Mouse (Mus musculus) CH12.LX (cell line): ENCODE measurements at regions not wholly inside any gene's neighbourhood (a gene's known extent, or its start where the extent isn't known, plus 50 kb on each side); places are given as distances from the start of the nearest gene placed in this dataset.

Experiments
- DNase-seq: peaks from one replicate; pipeline ENCODE4 v3.0.0-alpha.2; 2013; ENCODE audit errors: extremely low read depth
- H3K27ac ChIP-seq: 2 replicates; pipeline ENCODE4 v1.5.1; 2012; ENCODE audit warnings: low read depth, mild to moderate bottlenecking, control low read depth, moderate library complexity; ENCODE audit not compliant: insufficient read depth
- H3K27me3 ChIP-seq: replicated peaks from 2 replicates; pipeline ENCODE3; 2012; ENCODE audit warnings: inconsistent platforms
- H3K36me3 ChIP-seq, 2 experiments: replicated peaks in 1 of 2; 2 replicates each; pipeline versions ENCODE3 to v1.6.1; 2012; ENCODE audit warnings: inconsistent platforms in 1 of 2, low read length in 1 of 2, mild to moderate bottlenecking in 1 of 2, mixed read lengths in 1 of 2, moderate library complexity in 1 of 2; ENCODE audit not compliant: control insufficient read depth in 1 of 2, insufficient read depth in 1 of 2
- H3K4me1 ChIP-seq, 2 experiments: 2 replicates each; pipeline ENCODE4 v1.6.1; 2012; ENCODE audit warnings: inconsistent platforms in 1 of 2, moderate library complexity in 1 of 2; ENCODE audit not compliant: insufficient read depth in 2 of 2, control insufficient read depth in 1 of 2
- H3K4me2 ChIP-seq: 2 replicates; pipeline ENCODE4 v1.6.1; 2012; ENCODE audit warnings: low read depth, mild to moderate bottlenecking, control low read depth; ENCODE audit not compliant: poor library complexity, insufficient read depth, severe bottlenecking
- H3K4me3 ChIP-seq, 3 experiments: fragments of 150-350 bp in 1 of 3; sonication (generic) in 1 of 3; replicated peaks in 1 of 3; 2 replicates each; pipeline versions ENCODE3 to v1.5.1; 2011 to 2012; ENCODE audit warnings: low read depth in 2 of 3, low read length in 2 of 3, mild to moderate bottlenecking in 2 of 3, moderate library complexity in 2 of 3, control low read depth in 1 of 3, improper control_type of control experiment in 1 of 3, inconsistent platforms in 1 of 3, mixed read lengths in 1 of 3; ENCODE audit not compliant: poor library complexity in 1 of 3
- H3K79me2 ChIP-seq: replicated peaks from 2 replicates; pipeline ENCODE4 v1.6.1; 2012; ENCODE audit warnings: mild to moderate bottlenecking, moderate library complexity; ENCODE audit not compliant: control insufficient read depth, poor library complexity, insufficient read depth, severe bottlenecking; ENCODE audit errors: extremely low read depth
- H3K9ac ChIP-seq: 2 replicates; pipeline ENCODE4 v1.6.1; 2012; ENCODE audit warnings: low read depth, mild to moderate bottlenecking, control low read depth, moderate library complexity; ENCODE audit not compliant: insufficient read depth
- H3K9me3 ChIP-seq: replicated peaks from 2 replicates; pipeline ENCODE3; 2012; ENCODE audit warnings: low read length, inconsistent platforms, mixed read lengths
- BHLHE40 ChIP-seq: IDR thresholded peaks from 2 replicates; pipeline ENCODE4 v1.6.1; 2011; ENCODE audit warnings: mild to moderate bottlenecking, low read depth, low read length, improper control_type of control experiment
- CHD1 ChIP-seq: IDR thresholded peaks from 2 replicates; pipeline ENCODE4 v1.6.1; 2012; ENCODE audit warnings: low read depth, low read length, improper control_type of control experiment, inconsistent platforms
- CHD2 ChIP-seq: IDR thresholded peaks from 2 replicates; pipeline ENCODE4 v1.6.1; 2011; ENCODE audit warnings: low read length, improper control_type of control experiment
- CTCF ChIP-seq, 2 experiments: IDR thresholded peaks in 1 of 2; conservative IDR thresholded peaks in 1 of 2; 2 replicates each; pipeline ENCODE4 v1.5.1; 2011 to 2012; ENCODE audit warnings: low read depth in 2 of 2, low read length in 2 of 2, improper control_type of control experiment in 1 of 2, inconsistent platforms in 1 of 2, mild to moderate bottlenecking in 1 of 2, moderate library complexity in 1 of 2
- E2F4 ChIP-seq: IDR thresholded peaks from 2 replicates; pipeline ENCODE4 v1.6.1; 2011; ENCODE audit warnings: low read depth, low read length, improper control_type of control experiment; ENCODE audit not compliant: insufficient replicate concordance
- EP300 ChIP-seq: IDR thresholded peaks from 2 replicates; pipeline ENCODE4 v1.6.1; 2011; ENCODE audit warnings: low read length, improper control_type of control experiment
- GABPA ChIP-seq: IDR thresholded peaks from 2 replicates; pipeline ENCODE4 v1.6.1; 2012; ENCODE audit warnings: low read depth, low read length, improper control_type of control experiment, inconsistent platforms; ENCODE audit not compliant: insufficient replicate concordance
- IRF4 ChIP-seq: IDR thresholded peaks from 2 replicates; pipeline ENCODE4 v1.6.1; 2014; ENCODE audit warnings: low read depth, mild to moderate bottlenecking, inconsistent platforms, low read length, improper control_type of control experiment
- MAFK ChIP-seq: IDR thresholded peaks from 2 replicates; pipeline ENCODE4 v1.6.1; 2011; ENCODE audit warnings: low read length, improper control_type of control experiment; ENCODE audit not compliant: insufficient replicate concordance
- MAZ ChIP-seq: IDR thresholded peaks from 2 replicates; pipeline ENCODE4 v1.6.1; 2012; ENCODE audit warnings: low read depth, mild to moderate bottlenecking, inconsistent platforms, low read length, improper control_type of control experiment, moderate library complexity
- POLR2AphosphoS2 ChIP-seq: IDR thresholded peaks from 2 replicates; pipeline ENCODE4 v1.6.1; 2011; ENCODE audit warnings: low read depth, low read length, improper control_type of control experiment
- SMC3 ChIP-seq: IDR thresholded peaks from 2 replicates; pipeline ENCODE4 v1.6.1; 2011; ENCODE audit warnings: low read depth, low read length, improper control_type of control experiment
- UBTF ChIP-seq: IDR thresholded peaks from 2 replicates; pipeline ENCODE4 v1.6.1; 2012; ENCODE audit warnings: low read depth, mild to moderate bottlenecking, inconsistent platforms, low read length, improper control_type of control experiment, moderate library complexity
- USF2 ChIP-seq: conservative IDR thresholded peaks from 2 replicates; pipeline ENCODE4 v1.6.1; 2011; ENCODE audit warnings: low read depth, low read length, improper control_type of control experiment
- ZKSCAN1 ChIP-seq: IDR thresholded peaks from 2 replicates; pipeline ENCODE4 v1.6.1; 2012; ENCODE audit warnings: low read depth, inconsistent platforms, low read length, improper control_type of control experiment, borderline replicate concordance
- ZMIZ1 ChIP-seq: IDR thresholded peaks from 2 replicates; pipeline ENCODE4 v1.6.1; 2012; ENCODE audit warnings: low read depth, mild to moderate bottlenecking, inconsistent platforms, low read length, improper control_type of control experiment
- dilution Hi-C: fragments of 300-500 bp; cut with MboI; formaldehyde crosslinking; loops from 2 replicates; pipeline ENCODE4 v1.14.3; 2020; ENCODE audit warnings: low sequenced_read_pairs; ENCODE audit not compliant: extremely low pct_unique_long_range_greater_than_20kb, extremely low pct_ligation_motif_present
- in situ Hi-C: fragments of 300-500 bp; cut with MboI; formaldehyde crosslinking; loops from 3 replicates; pipeline ENCODE4 v1.14.3; 2019; ENCODE audit warnings: low sequenced_read_pairs, low pct_ligation_motif_present, low pct_unique_long_range_greater_than_20kb, mixed read lengths

DNA sequence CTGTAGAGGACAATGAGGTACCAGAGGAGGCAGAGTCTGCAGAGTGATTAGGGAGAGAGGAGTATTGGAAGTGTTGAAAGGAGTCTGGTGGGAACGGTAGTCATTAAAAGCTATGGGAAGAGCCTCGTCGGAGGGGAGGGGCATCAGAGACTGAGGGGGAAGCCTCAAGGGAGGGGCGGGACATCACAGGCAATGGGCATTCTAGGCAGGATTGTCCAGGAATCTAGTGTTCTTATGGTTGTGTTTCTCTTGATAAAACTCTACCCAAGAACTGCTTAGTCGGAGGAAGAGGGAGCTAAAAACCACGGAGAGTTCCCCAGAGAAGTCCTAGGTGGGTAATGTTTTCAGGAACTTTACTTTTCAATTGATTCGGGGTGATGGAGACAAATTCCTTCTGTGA is 90.2 kb downstream of the Sec23ip start:
- TF ChIP-seq MAFK (no peak), ZKSCAN1 (no peak)
- dilution Hi-C loops (no loop called here), in situ Hi-C loops (no loop called here)
- Histone ChIP-seq H3K9ac (no peak overlapping the region), H3K4me1 (no peaks in the 10 kb centered on the region), H3K79me2 (no peaks in the 10 kb centered on the region), H3K9me3 (no peaks in the 10 kb centered on the region), H3K27ac (no peak overlapping the region), H3K27me3 (peaks cover 72% of the 10 kb centered on the region), H3K4me3 (no peak overlapping the region), H3K4me2 (no peak overlapping the region), H3K36me3 (no peaks in the 10 kb centered on the region)
- DNase-seq, result no peak

DNA sequence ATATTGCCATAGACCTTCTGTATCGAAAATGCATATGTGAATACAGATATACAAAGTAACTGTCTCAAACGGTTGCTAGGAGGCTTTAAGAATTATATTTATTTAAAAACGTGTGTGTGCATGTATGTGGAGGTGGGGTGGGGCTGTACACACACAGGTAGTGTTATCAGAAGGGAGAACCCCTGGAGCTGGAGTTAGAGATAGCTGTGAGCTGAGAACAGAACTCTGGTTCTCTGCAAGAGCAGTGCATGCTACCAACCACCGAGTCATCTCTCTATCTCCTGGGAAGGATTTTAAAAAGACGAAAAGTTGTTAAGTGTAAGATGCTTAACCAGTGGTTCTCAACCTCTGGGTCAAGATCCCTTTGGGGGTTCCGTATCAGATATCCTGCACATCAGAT is 91.7 kb downstream of the Sec23ip start:
- DNase-seq, result no peak

DNA sequence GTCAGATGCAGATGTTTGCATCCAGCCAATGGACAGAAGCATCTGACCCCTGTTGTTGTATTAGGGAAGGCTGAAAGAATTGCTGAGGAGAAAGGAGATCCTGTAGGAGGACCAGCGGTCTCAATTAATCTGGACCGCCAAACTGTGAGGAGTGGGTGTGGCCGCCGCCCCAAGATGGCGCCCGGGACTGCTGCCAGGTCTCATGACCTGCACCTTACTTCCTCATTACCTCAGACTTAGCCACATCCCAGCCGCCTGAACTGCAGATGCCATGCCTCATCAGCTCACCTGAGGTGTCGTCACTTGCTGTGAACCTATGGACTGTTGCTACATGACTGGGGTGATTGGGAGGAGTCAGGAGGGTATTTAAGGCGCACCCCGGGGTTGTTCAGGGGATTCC is 97.8 kb downstream of the Sec23ip start:
- Histone ChIP-seq H3K27me3 (peaks cover 29% of the 10 kb centered on the region), H3K27ac (no peak overlapping the region), H3K9ac (no peak overlapping the region), H3K9me3 (peaks cover 2% of the 10 kb centered on the region), H3K36me3 (no peaks in the 10 kb centered on the region), H3K79me2 (no peaks in the 10 kb centered on the region), H3K4me1 (no peaks in the 10 kb centered on the region), H3K4me2 (no peak overlapping the region), H3K4me3 (no peak overlapping the region)
- TF ChIP-seq USF2 (no peak), SMC3 (no peak), BHLHE40 (no peak), IRF4 (no peak), CTCF (conservative IDR thresholded peaks at IDR 0.05 in 1 of 2, IDR thresholded peaks at IDR 0.05 in 1 of 2; ENCODE audit: low read depth in 2 of 2, low read length in 2 of 2) (no peak), CHD2 (no peak), GABPA (no peak), E2F4 (no peak), EP300 (no peak), POLR2AphosphoS2 (no peak), CHD1 (no peak)
- no peak for DNase-seq
- in situ Hi-C loops, result no loop called here
- dilution Hi-C loops, result no loop called here

More for the DNA sequence above, 91.7 kb downstream of the Sec23ip start:
- no peak for TF ChIP-seq MAZ
- no peak for TF ChIP-seq ZMIZ1
- no peak for TF ChIP-seq CHD2
- no peak for TF ChIP-seq UBTF
- in situ Hi-C loops (no loop called here), dilution Hi-C loops (no loop called here)
- no peak overlapping the region for H3K4me2 ChIP-seq
- H3K4me1 ChIP-seq, result no peaks in the 10 kb centered on the region
- no peak overlapping the region for H3K9ac ChIP-seq
- H3K27ac ChIP-seq, result no peak overlapping the region
- H3K36me3 ChIP-seq, result no peaks in the 10 kb centered on the region
- H3K4me3 ChIP-seq, result no peak overlapping the region
- no peaks in the 10 kb centered on the region for H3K9me3 ChIP-seq
- H3K27me3 ChIP-seq, result peaks cover 63% of the 10 kb centered on the region
- no peaks in the 10 kb centered on the region for H3K79me2 ChIP-seq
